ENCODE assay signal across 9 mouse cellular contexts in the genomic region with DNA sequence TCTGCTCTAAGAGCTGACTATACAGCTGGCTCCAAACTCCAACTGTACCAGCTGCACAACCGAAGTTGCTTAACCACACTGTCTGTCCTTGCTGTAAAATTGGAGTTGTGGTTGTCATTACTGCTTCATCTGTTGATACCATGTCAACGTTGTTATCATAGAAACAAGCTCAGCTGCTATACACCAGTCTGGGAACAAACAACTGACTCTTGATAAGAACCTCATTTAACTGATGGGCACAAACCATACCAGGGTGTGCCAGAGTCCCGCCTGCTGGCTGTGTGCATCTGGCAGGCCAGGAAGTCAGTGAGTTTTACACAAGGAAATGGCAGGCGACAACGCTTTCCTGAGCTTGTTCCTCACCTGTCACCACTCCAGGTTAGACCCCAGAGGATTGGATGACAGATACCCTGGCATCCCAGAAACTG. TPM values are rescaled to one million over a fixed set of nuclear protein-coding genes. Genes with fewer than 3 reads are reported as not detected.
DNase-seq lines count a peak whose midpoint lies in the region; ATAC-seq and TF ChIP-seq lines count a peak whose summit lies in the region.
"Had no signal": no experiment of that assay in that cellular context is flagged by ENCODE, and none has a peak within 500 bp of the region (broad histone marks: within the 10 kb centered on the region; RNA-seq: fewer than 3 reads in every experiment).

No protein-coding gene starts in this region.

- 0 out of 2 replicates have a peak, but pooled peaks have one; percentile 19 for ATAC-seq in heart, embryonic 15.5 days (replicated peaks; ENCODE audit: insufficient number of reproducible peaks, insufficient read depth, low FRiP score, low read depth)
- peak; percentile 61 for ATAC-seq in G1E (ENCODE audit: extremely low read depth, insufficient number of reproducible peaks, low FRiP score, poor library complexity, severe bottlenecking)
- ATAC-seq in intestine, embryonic 15.5 days: peak; percentile 72
- ATAC-seq in megakaryocyte, adult 5-6 weeks (ENCODE audit: poor library complexity, severe bottlenecking): peak; percentile 28

- 68% methylated on average over 5 of the region's 5 CpGs for WGBS in heart, embryonic 15.5 days
- whole genome bisulfite sequencing in intestine, embryonic 15.5 days: 66% methylated on average over 5 of the region's 5 CpGs

- peaks cover 12% of the 10 kb centered on the region for H3K4me1 ChIP-seq in heart, embryonic 15.5 days (replicated peaks)
- peaks cover 40% of the 10 kb centered on the region for H3K4me1 ChIP-seq in G1E (ENCODE audit: insufficient read depth, low read depth, low read length)
- peaks cover 11% of the 10 kb centered on the region; the same call in 1 of the 2 replicates for H3K4me1 ChIP-seq in intestine, embryonic 15.5 days (replicated peaks)

- no peaks in the 10 kb centered on the region for H3K9me3 ChIP-seq in heart, embryonic 15.5 days (replicated peaks)
- H3K9me3 ChIP-seq in G1E (replicated peaks): no peaks in the 10 kb centered on the region
- no peaks in the 10 kb centered on the region for H3K9me3 ChIP-seq in intestine, embryonic 15.5 days

- H3K4me3 ChIP-seq in heart, embryonic 15.5 days: no peak overlapping the region
- peak overlapping the region; percentile 18; the same call in 1 of the 2 replicates for H3K4me3 ChIP-seq in G1E (ENCODE audit: low read depth, low read length)
- no peak overlapping the region for H3K4me3 ChIP-seq in intestine, embryonic 15.5 days (replicated peaks)

- DNase-seq in heart, adult 8-10 months (ENCODE audit: low spot score): no peak
- no peak for DNase-seq in G1E (ENCODE audit: low spot score)
- DNase-seq in gastrocnemius, adult 8-10 months (ENCODE audit: low spot score in 2 of 2): no peak
- no peak for DNase-seq in left cerebral cortex, adult 11 months (ENCODE audit: low spot score)
- DNase-seq in gastrocnemius, postnatal 10 days: no peak

- H3K4me2 ChIP-seq in heart, embryonic 15.5 days: no peak overlapping the region
- peak overlapping the region; percentile 30; the same call in 1 of the 2 replicates for H3K4me2 ChIP-seq in intestine, embryonic 15.5 days (replicated peaks)

- peaks cover 14% of the 10 kb centered on the region for H3K36me3 ChIP-seq in heart, embryonic 15.5 days
- peaks cover 86% of the 10 kb centered on the region for H3K36me3 ChIP-seq in G1E (replicated peaks)
- H3K36me3 ChIP-seq in intestine, embryonic 15.5 days: 0 out of 2 replicates have a peak, but pooled peaks cover 2% of the 10 kb centered on the region

- TF ChIP-seq CTCF in G1E (IDR thresholded peaks at IDR 0.05; ENCODE audit: low read depth, low read length): no peak

- H3K27ac ChIP-seq in heart, embryonic 15.5 days: peak overlapping the region; percentile 43; the same call in 1 of the 2 replicates
- H3K27ac ChIP-seq in intestine, embryonic 15.5 days: peak overlapping the region; percentile 92
- H3K27ac ChIP-seq: macrophage had no signal

- no peak overlapping the region for H3K9ac ChIP-seq in heart, embryonic 15.5 days
- H3K9ac ChIP-seq in intestine, embryonic 15.5 days: peak overlapping the region; percentile 20; the same call in 1 of the 2 replicates

- H3K27me3 ChIP-seq in heart, embryonic 15.5 days: no peaks in the 10 kb centered on the region
- no peaks in the 10 kb centered on the region for H3K27me3 ChIP-seq in G1E (ENCODE audit: insufficient read depth, low read length)
- no peaks in the 10 kb centered on the region for H3K27me3 ChIP-seq in intestine, embryonic 15.5 days (replicated peaks)

RNA-seq across cellular contexts. Expression of a gene that starts 0.7 kb away (rescaled TPM):
- polyA plus RNA-seq in heart, embryonic 15.5 days (2015; fragmentation: Nextera tagmentation; extraction: Ambion mirVana): 3.3 and 5.0 TPM in 2 replicates
- total RNA-seq in heart, adult 8-10 months (2022): not detected
- total RNA-seq in G1E (2014; fragmentation: Nextera tagmentation): 2.4 TPM in 1 of 2 replicates, not detected in the other
- total RNA-seq in G1E (2017): 0.23 TPM in 1 of 2 replicates, not detected in the other
- polyA plus RNA-seq in G1E (2012): not detected in 2 replicates
- polyA plus RNA-seq in intestine, embryonic 15.5 days (2015; fragmentation: Nextera tagmentation; extraction: Ambion mirVana): 25.4 and 31.4 TPM in 2 replicates
- total RNA-seq in megakaryocyte, adult 5-6 weeks (2015): 2.7 and 4.9 TPM in 2 replicates
- 0.73 TPM in 1 of 2 replicates, not detected in the other for total RNA-seq in megakaryocyte, adult 5-6 weeks (2017)
- not detected for total RNA-seq in gastrocnemius, adult 8-10 months (2022)
- not detected for total RNA-seq in gastrocnemius, postnatal 10 days (2021)
- polyA plus RNA-seq: macrophage had no signal

RNA-seq across cellular contexts. Expression of a gene that starts 11.4 kb away (rescaled TPM):
- polyA plus RNA-seq in heart, embryonic 15.5 days (2015; fragmentation: Nextera tagmentation; extraction: Ambion mirVana): 52.1 and 56.3 TPM in 2 replicates
- 10 to 100 TPM; 11.0 to 28.2 (median 14.6) TPM for total RNA-seq in heart, adult 8-10 months (2022)
- total RNA-seq in G1E (2014; fragmentation: Nextera tagmentation): 8.0 and 14.7 TPM in 2 replicates
- total RNA-seq in G1E (2017): 30.0 and 38.1 TPM in 2 replicates
- 10.0 and 11.7 TPM in 2 replicates for polyA plus RNA-seq in G1E (2012)
- polyA plus RNA-seq in intestine, embryonic 15.5 days (2015; fragmentation: Nextera tagmentation; extraction: Ambion mirVana): 1.6 and 3.0 TPM in 2 replicates
- 37.5 and 48.1 TPM in 2 replicates for total RNA-seq in megakaryocyte, adult 5-6 weeks (2015)
- total RNA-seq in megakaryocyte, adult 5-6 weeks (2017): 40.4 and 42.5 TPM in 2 replicates
- under 1 TPM in 3 of 4 experiments, not detected in 1; 0.61 to 0.88 (median 0.72) TPM for total RNA-seq in gastrocnemius, adult 8-10 months (2022)
- total RNA-seq in gastrocnemius, postnatal 10 days (2021): 1 to 10 TPM; 3.6 to 4.1 TPM

RNA-seq across cellular contexts. Expression of a gene that starts 21.9 kb away (rescaled TPM):
- 21.4 and 21.9 TPM in 2 replicates for polyA plus RNA-seq in heart, embryonic 15.5 days (2015; fragmentation: Nextera tagmentation; extraction: Ambion mirVana)
- 10 to 100 TPM; 14.7 to 21.3 (median 16.2) TPM for total RNA-seq in heart, adult 8-10 months (2022)
- total RNA-seq in G1E (2014; fragmentation: Nextera tagmentation) (28.7 and 30.8 TPM in 2 replicates), G1E (2017) (110 and 131 TPM in 2 replicates)
- polyA plus RNA-seq in G1E (2012): 23.4 and 27.8 TPM in 2 replicates
- polyA plus RNA-seq in intestine, embryonic 15.5 days (2015; fragmentation: Nextera tagmentation; extraction: Ambion mirVana): 31.6 and 38.2 TPM in 2 replicates
- 18.6 and 22.6 TPM in 2 replicates for total RNA-seq in megakaryocyte, adult 5-6 weeks (2015)
- total RNA-seq in megakaryocyte, adult 5-6 weeks (2017): 158 and 190 TPM in 2 replicates
- 10 to 100 TPM in 2 of 4 experiments, 1 to 10 TPM in 2; 7.7 to 15.7 (median 9.7) TPM for total RNA-seq in gastrocnemius, adult 8-10 months (2022)
- 10 to 100 TPM; 16.6 to 24.5 TPM for total RNA-seq in gastrocnemius, postnatal 10 days (2021)

RNA-seq across cellular contexts. Expression of a gene that starts 22.1 kb away (rescaled TPM):
- 9.1 and 14.7 TPM in 2 replicates for polyA plus RNA-seq in heart, embryonic 15.5 days (2015; fragmentation: Nextera tagmentation; extraction: Ambion mirVana)
- total RNA-seq in heart, adult 8-10 months (2022): 10 to 100 TPM in 1 of 4 experiments, 1 to 10 TPM in 3; 6.8 to 14.7 (median 8.2) TPM
- total RNA-seq in G1E (2014; fragmentation: Nextera tagmentation) (17.4 and 24.9 TPM in 2 replicates), G1E (2017) (16.0 and 23.6 TPM in 2 replicates)
- polyA plus RNA-seq in G1E (2012): 17.3 and 17.4 TPM in 2 replicates
- 16.2 and 21.0 TPM in 2 replicates for polyA plus RNA-seq in intestine, embryonic 15.5 days (2015; fragmentation: Nextera tagmentation; extraction: Ambion mirVana)
- total RNA-seq in megakaryocyte, adult 5-6 weeks (2015): 13.2 and 19.9 TPM in 2 replicates
- 19.9 and 22.5 TPM in 2 replicates for total RNA-seq in megakaryocyte, adult 5-6 weeks (2017)
- total RNA-seq in gastrocnemius, adult 8-10 months (2022): 1 to 10 TPM; 5.0 to 9.5 (median 6.5) TPM
- 1 to 10 TPM; 5.4 to 9.1 TPM for total RNA-seq in gastrocnemius, postnatal 10 days (2021)

RNA-seq across cellular contexts. Expression of a gene that starts 52.9 kb away (rescaled TPM):
- 0.16 TPM in 2 replicates for polyA plus RNA-seq in heart, embryonic 15.5 days (2015; fragmentation: Nextera tagmentation; extraction: Ambion mirVana)
- under 1 TPM in 1 of 4 experiments, not detected in 3; 0.06 TPM for total RNA-seq in heart, adult 8-10 months (2022)
- 1.1 TPM in 1 of 2 replicates, not detected in the other for total RNA-seq in G1E (2014; fragmentation: Nextera tagmentation)
- 0.16 and 0.17 TPM in 2 replicates for total RNA-seq in G1E (2017)
- 0.33 and 0.35 TPM in 2 replicates for polyA plus RNA-seq in G1E (2012)
- 95.2 and 111 TPM in 2 replicates for polyA plus RNA-seq in intestine, embryonic 15.5 days (2015; fragmentation: Nextera tagmentation; extraction: Ambion mirVana)
- total RNA-seq in megakaryocyte, adult 5-6 weeks (2015): 0.51 TPM in 1 of 2 replicates, not detected in the other
- 0.04 and 0.33 TPM in 2 replicates for total RNA-seq in megakaryocyte, adult 5-6 weeks (2017)
- total RNA-seq in gastrocnemius, adult 8-10 months (2022): not detected
- total RNA-seq in gastrocnemius, postnatal 10 days (2021): not detected

Comparison
In these comparisons a context has a peak if more than half of its experiments do, and no peak if none do; other contexts are left out.
1. ATAC-seq: peak in every context shown above with its lines; median percentile 72 in intestine, embryonic 15.5 days; 61 in G1E; 28 in megakaryocyte, adult 5-6 weeks; 19 in heart, embryonic 15.5 days.